ENCODE assay signal across 8 mouse cellular contexts in genomic region chr5:133173155-133173723, GRCm38 (mm10).
A peak's percentile ranks its signal among the peaks of the same experiment; 100 is the strongest.
DNase-seq lines count a peak whose midpoint lies in the region; ATAC-seq and TF ChIP-seq lines count a peak whose summit lies in the region.

No protein-coding gene starts in this region.

- no peak overlapping the region for H3K4me2 ChIP-seq in embryonic facial prominence, embryonic 13.5 days
- H3K4me2 ChIP-seq in kidney, postnatal 0 days (ENCODE audit: low read length), result no peak overlapping the region
- no peak overlapping the region for H3K4me2 ChIP-seq in lung, embryonic 14.5 days

- peaks cover 19% of the 10 kb centered on the region for H3K4me1 ChIP-seq in embryonic facial prominence, embryonic 13.5 days
- peaks cover 6% of the 10 kb centered on the region; the same call in 1 of the 2 replicates for H3K4me1 ChIP-seq in heart, embryonic 10.5 days
- H3K4me1 ChIP-seq in kidney, postnatal 0 days (replicated peaks; ENCODE audit: insufficient read depth, low read length), result 0 out of 2 replicates have a peak, but pooled peaks cover 3% of the 10 kb centered on the region
- H3K4me1 ChIP-seq in lung, embryonic 14.5 days (ENCODE audit: insufficient read depth), result peaks cover 9% of the 10 kb centered on the region

- no peak overlapping the region for H3K9ac ChIP-seq in embryonic facial prominence, embryonic 13.5 days
- H3K9ac ChIP-seq in kidney, postnatal 0 days (ENCODE audit: low read depth, low read length), result no peak overlapping the region
- H3K9ac ChIP-seq in lung, embryonic 14.5 days, result no peak overlapping the region

- no peaks in the 10 kb centered on the region for H3K36me3 ChIP-seq in embryonic facial prominence, embryonic 13.5 days
- no peaks in the 10 kb centered on the region for H3K36me3 ChIP-seq in heart, embryonic 10.5 days
- no peaks in the 10 kb centered on the region for H3K36me3 ChIP-seq in kidney, postnatal 0 days (ENCODE audit: insufficient read depth, low read length)
- H3K36me3 ChIP-seq in lung, embryonic 14.5 days (ENCODE audit: insufficient read depth), result no peaks in the 10 kb centered on the region

- no peak overlapping the region for H3K27ac ChIP-seq in embryonic facial prominence, embryonic 13.5 days
- H3K27ac ChIP-seq in heart, embryonic 10.5 days, result no peak overlapping the region
- H3K27ac ChIP-seq in kidney, postnatal 0 days, result no peak overlapping the region
- H3K27ac ChIP-seq in lung, embryonic 14.5 days (ENCODE audit: low read depth), result peak overlapping the region; percentile 78

- no peaks in the 10 kb centered on the region for H3K9me3 ChIP-seq in embryonic facial prominence, embryonic 13.5 days
- H3K9me3 ChIP-seq in heart, embryonic 10.5 days, result no peaks in the 10 kb centered on the region
- H3K9me3 ChIP-seq in kidney, postnatal 0 days (replicated peaks; ENCODE audit: low read length), result no peaks in the 10 kb centered on the region
- no peaks in the 10 kb centered on the region for H3K9me3 ChIP-seq in lung, embryonic 14.5 days (ENCODE audit: low read depth, low read length)

- peak; percentile 82 for DNase-seq in ES-CJ7 (ENCODE audit: low read depth, low spot score)
- peak; percentile 88 for DNase-seq in adrenal gland, adult 2 months
- peak; percentile 79 for DNase-seq in heart, embryonic 10.5 days (ENCODE audit: low spot score)
- DNase-seq in kidney, postnatal 0 days (ENCODE audit: low spot score), result peak; percentile 88
- peak; percentile 97 for DNase-seq in lung, embryonic 14.5 days
- DNase-seq in right cerebral cortex, postnatal 36 days (ENCODE audit: low spot score in 2 of 2), result peak; percentile 22 to 44
- DNase-seq in natural killer cell, adult 2 months (ENCODE audit: low spot score in 2 of 2), result no peak

- no peak for TF ChIP-seq CTCF in kidney, postnatal 0 days (IDR thresholded peaks at IDR 0.05; ENCODE audit: low read depth)
- TF ChIP-seq CTCF in lung, embryonic 14.5 days (IDR thresholded peaks at IDR 0.05; ENCODE audit: low read depth), result no peak

- peak; percentile 87 for ATAC-seq in embryonic facial prominence, embryonic 13.5 days (ENCODE audit: insufficient number of reproducible peaks, insufficient read depth, low FRiP score, low TSS enrichment, low read depth)
- ATAC-seq in kidney, postnatal 0 days (replicated peaks; ENCODE audit: low FRiP score, low read depth), result peak; percentile 57; the same call in 1 of the 2 replicates
- ATAC-seq in lung, embryonic 14.5 days (ENCODE audit: insufficient read depth), result peak; percentile 97

- no peak overlapping the region for H3K4me3 ChIP-seq in embryonic facial prominence, embryonic 13.5 days
- H3K4me3 ChIP-seq in heart, embryonic 10.5 days, result no peak overlapping the region
- no peak overlapping the region for H3K4me3 ChIP-seq in kidney, postnatal 0 days (replicated peaks; ENCODE audit: low read depth, low read length)
- H3K4me3 ChIP-seq in lung, embryonic 14.5 days (ENCODE audit: low read depth, low read length), result no peak overlapping the region

- H3K27me3 ChIP-seq in embryonic facial prominence, embryonic 13.5 days, result no peaks in the 10 kb centered on the region
- no peaks in the 10 kb centered on the region for H3K27me3 ChIP-seq in heart, embryonic 10.5 days (ENCODE audit: insufficient read depth, poor library complexity, severe bottlenecking)
- H3K27me3 ChIP-seq in kidney, postnatal 0 days (ENCODE audit: insufficient read depth, low read length), result no peaks in the 10 kb centered on the region
- H3K27me3 ChIP-seq in lung, embryonic 14.5 days (ENCODE audit: insufficient read depth, low read length), result no peaks in the 10 kb centered on the region

- WGBS in embryonic facial prominence, embryonic 13.5 days, result 25% methylated on average over 6 of the region's 6 CpGs
- WGBS in heart, embryonic 10.5 days, result 43% methylated on average over 6 of the region's 6 CpGs
- WGBS in kidney, postnatal 0 days, result 22% methylated on average over 6 of the region's 6 CpGs
- 17% methylated on average over 6 of the region's 6 CpGs for WGBS in lung, embryonic 14.5 days

Comparison
In these comparisons a context has a peak if more than half of its experiments do, and no peak if none do; other contexts are left out.
1. DNase-seq: peak in ES-CJ7 (single experiment), adrenal gland, adult 2 months (single experiment), heart, embryonic 10.5 days (single experiment), kidney, postnatal 0 days (single experiment), lung, embryonic 14.5 days (single experiment) and right cerebral cortex, postnatal 36 days (2 of 2); none in natural killer cell, adult 2 months (0 of 2).
2. Peak in every context shown above with its lines, with median percentiles within 50 percentile points of each other: ATAC-seq.